Mouse (Mus musculus) embryonic stem cell, embryonic (primary cell): ENCODE data around the gene Snx29.

Source experiments
- CTCF ChIA-PET, 4 experiments: fragments of 300-600 bp in 2 of 4; fragments of 350-600 bp in 2 of 4; sonication (Branson Sonifier 250); formaldehyde crosslinking; loops; one replicate each; lab custom pipeline; 2022; ENCODE audit warnings: inconsistent platforms in 2 of 4; lab: Charles Lee
- POLR2A ChIA-PET, 4 experiments: fragments of 300-600 bp in 2 of 4; fragments of 350-600 bp in 2 of 4; sonication (Branson Sonifier 250); formaldehyde crosslinking; loops; one replicate each; lab custom pipeline; 2022; ENCODE audit warnings: antibody characterized with exemption in 4 of 4, inconsistent platforms in 1 of 4; lab: Charles Lee

Gene Snx29

GRCm38 (mm10) chr16:11561714-11562113, 239.0 kb downstream of the Snx29 start:
- ChIA-PET CTCF (interaction anchor here in 1 of 4 experiments (0.7 kb wide), 1 partner anchor 12 kb away, joined by 4 read pairs; no protein-coding TSS in a partner anchor), POLR2A (interaction anchor here in 1 of 4 experiments (1.1 kb wide), 1 partner anchor 11 kb away, joined by 3 read pairs; no protein-coding TSS in a partner anchor)

- ChIA-PET CTCF (no interaction called here), POLR2A (no interaction called here)
Measured at GRCm38 (mm10) chr16:11563846-11564245, 241.1 kb downstream of the Snx29 start.

- ChIA-PET CTCF (no interaction called here), POLR2A (no interaction called here)
Measured at GRCm38 (mm10) chr16:11565126-11565525, 242.4 kb downstream of the Snx29 start.

GRCm38 (mm10) chr16:11567594-11567993, 244.9 kb downstream of the Snx29 start:
- POLR2A ChIA-PET, result interaction anchor here in 2 of 4 experiments (0.6 to 1.0 kb wide), 3 partner anchors 10 to 1734 kb away, joined by 3 to 9 read pairs (median 3); no protein-coding TSS in a partner anchor
- CTCF ChIA-PET, result interaction anchor here (0.6 to 1.2 kb wide), 4 partner anchors 12 to 745 kb away, joined by 3 to 7 read pairs (median 4); no protein-coding TSS in a partner anchor

DNA sequence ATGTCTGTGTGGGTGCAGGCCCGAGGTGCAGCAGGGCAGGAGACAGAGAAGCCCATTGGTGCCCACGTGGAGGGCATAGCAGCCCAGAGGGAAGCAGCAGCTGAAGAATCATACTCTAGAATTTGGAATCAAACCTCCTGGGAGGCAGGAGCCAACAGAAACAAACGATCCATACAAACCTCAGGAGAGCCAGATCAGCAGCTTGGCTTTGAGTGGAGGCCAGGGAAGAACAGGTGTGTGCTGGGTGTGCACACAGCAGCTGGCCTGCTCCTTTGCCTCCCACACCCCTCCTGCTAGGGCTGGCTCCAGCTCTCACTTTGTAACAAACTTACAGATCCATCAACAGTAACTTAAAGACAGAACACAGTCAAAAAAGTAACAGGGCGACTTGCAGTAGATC, 245.4 kb downstream of the Snx29 start:
- CTCF ChIA-PET, result interaction anchor here in 2 of 4 experiments (0.6 to 1.2 kb wide), 2 partner anchors 11 to 745 kb away, joined by 3 to 5 read pairs; no protein-coding TSS in a partner anchor
- POLR2A ChIA-PET, result interaction anchor here in 1 of 4 experiments (1.0 kb wide), 1 partner anchor 10 kb away, joined by 3 read pairs; no protein-coding TSS in a partner anchor

DNA sequence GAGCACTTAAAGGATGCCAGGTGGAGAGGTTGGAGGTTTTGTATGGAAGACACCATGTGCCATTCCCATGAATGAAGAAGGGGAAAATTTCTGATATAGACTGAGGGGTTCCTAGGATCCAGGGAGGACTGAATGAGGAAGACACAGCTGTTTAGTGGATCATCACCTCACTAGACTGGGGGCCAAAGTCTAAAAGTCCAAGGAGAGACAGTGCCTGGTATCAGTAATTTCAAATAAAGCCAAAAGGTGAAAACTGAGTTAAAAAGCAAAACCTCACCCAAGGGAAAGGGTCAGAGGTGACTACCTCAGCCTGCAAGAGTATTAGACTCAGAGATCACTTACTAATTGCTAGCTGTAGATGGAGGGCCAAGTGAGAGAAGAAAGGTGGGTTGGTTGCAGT, 245.9 kb downstream of the Snx29 start:
- ChIA-PET CTCF (no interaction called here), POLR2A (no interaction called here)

DNA sequence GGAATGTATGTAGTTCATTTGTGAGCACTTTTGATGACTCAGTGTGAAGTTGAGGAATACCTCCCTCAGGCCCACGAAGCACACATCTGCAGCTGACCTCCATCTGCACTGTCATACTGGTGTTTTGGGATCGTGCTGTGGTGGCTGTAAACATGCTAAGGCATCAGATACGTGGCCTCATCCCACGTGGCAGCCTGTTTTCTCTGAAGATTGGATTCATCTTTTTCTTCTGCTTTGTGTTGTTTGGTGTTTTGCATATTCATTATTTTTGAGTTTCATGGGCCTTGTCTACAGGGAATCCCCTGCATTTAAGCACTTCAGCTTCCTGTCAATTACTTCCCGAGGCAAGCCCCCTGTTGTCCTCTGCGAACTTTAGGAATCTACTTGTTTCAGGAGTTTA, 246.4 kb downstream of the Snx29 start:
- ChIA-PET POLR2A (no interaction called here), CTCF (no interaction called here)

- CTCF ChIA-PET, result no interaction called here
- POLR2A ChIA-PET, result no interaction called here
Measured at GRCm38 (mm10) chr16:11570072-11570471, 247.4 kb downstream of the Snx29 start.

DNA sequence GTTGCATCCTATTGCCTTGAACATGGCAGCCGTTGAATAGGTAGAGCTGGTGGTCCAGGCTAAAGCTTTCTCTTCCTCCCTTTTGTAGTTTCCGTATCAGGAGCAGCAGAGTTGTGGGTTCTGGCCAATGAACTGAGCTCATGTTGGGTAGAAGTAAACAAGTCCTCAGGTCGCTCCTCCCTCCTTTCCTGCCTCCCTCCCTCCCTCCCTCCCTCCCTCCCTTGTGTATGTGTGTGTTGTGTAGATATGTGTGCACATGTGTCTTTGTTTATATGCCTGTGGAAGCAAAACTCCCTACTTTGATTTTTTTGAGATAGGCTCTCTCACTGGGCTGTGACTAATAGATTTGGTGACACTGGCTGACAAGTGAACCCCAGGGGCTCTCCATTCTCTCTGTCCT, 251.8 kb downstream of the Snx29 start:
- CTCF ChIA-PET, result interaction anchor here in 1 of 4 experiments (1.4 kb wide), 1 partner anchor 106 kb away, joined by 4 read pairs; no protein-coding TSS in a partner anchor
- POLR2A ChIA-PET, result no interaction called here

GRCm38 (mm10) chr16:11575733-11576132, 253.0 kb downstream of the Snx29 start:
- ChIA-PET POLR2A (interaction anchor here in 1 of 4 experiments (1.7 kb wide), 1 partner anchor 21 kb away, joined by 4 read pairs; no protein-coding TSS in a partner anchor), CTCF (interaction anchor here in 1 of 4 experiments (0.5 kb wide), 1 partner anchor 405 kb away, joined by 5 read pairs; no protein-coding TSS in a partner anchor)

DNA sequence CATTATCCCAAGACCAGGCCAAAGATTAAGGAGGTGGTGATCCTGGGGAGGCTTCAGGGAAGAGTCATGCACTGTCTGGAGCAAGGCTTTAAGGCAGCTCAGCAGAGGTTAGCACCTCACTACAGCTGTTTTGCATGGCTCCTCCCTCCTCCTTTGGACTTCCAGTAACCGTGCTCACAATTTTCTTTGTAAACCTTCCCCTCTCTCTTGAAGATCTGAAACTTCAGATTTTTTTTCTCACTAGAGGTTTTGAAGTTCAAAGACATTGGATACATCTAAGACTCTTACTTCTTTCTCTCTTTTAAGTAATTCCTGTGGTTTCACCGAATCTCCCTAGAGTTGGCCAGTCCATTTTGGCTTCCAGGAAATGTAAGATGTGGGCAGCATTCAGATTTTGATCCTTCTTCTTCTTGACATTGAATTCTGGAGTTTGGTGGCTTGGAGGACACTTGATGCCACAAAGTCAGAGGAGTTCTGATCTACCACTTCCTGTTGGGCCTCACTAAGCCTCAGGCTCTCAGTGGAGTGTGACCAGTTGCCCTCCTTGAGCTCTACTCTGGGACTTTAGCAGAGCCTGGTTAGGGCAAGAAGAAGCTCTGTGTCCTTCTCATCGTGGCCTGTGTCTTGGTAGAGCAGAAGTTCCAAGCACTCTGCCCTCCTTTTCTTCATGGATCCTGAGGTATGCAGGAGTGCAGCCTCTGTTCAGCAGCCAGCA, 255.0 kb downstream of the Snx29 start:
- ChIA-PET CTCF (interaction anchor here in 1 of 4 experiments (1.9 kb wide), 1 partner anchor 109 kb away, joined by 4 read pairs; no protein-coding TSS in a partner anchor), POLR2A (interaction anchor here in 1 of 4 experiments (1.0 to 2.6 kb wide), 4 partner anchors 10 to 20 kb away, joined by 3 to 14 read pairs (median 4); no protein-coding TSS in a partner anchor)

- ChIA-PET POLR2A (interaction anchor here in 2 of 4 experiments (0.5 to 2.6 kb wide), 5 partner anchors 14 to 98 kb away, joined by 3 to 14 read pairs (median 4); no protein-coding TSS in a partner anchor), CTCF (interaction anchor here in 3 of 4 experiments (0.5 to 2.6 kb wide), 12 partner anchors 11 to 268 kb away, joined by 3 to 12 read pairs (median 4); no protein-coding TSS in a partner anchor)
Measured at GRCm38 (mm10) chr16:11579676-11580098, 257.0 kb downstream of the Snx29 start.

DNA sequence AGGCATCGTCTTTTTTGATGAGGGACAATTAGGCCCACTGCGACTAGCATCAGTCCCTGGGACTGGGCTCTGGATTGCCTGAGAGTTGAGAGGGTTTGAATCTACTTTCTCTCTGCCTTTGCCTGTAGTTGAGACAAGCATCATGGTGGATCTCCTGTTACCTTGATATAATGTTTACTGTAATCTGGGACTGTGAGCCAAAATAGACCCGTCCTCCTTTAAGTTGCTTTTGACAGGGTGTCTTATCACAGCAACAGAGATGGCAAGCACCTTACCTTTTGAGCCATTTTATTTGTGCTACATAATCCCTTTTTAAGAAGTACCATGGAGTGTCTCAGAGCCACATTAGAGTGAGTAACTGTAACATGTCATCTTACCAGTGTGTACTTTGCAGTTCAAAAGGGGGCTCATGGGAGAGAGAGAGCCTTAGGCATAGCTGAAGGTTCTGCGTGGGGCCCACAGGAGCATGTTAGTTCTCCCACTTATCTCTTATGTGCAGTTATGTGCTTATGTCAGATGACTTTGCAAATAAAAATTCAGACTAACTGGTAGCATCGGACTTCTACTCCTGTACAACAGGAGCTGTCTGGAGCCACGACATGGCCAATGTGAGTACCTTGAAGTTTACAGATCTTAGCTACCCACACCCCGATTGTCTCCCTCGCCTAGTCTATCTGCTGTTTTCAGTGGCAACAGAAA, 261.4 kb downstream of the Snx29 start:
- POLR2A ChIA-PET, result interaction anchor here in 1 of 4 experiments (1.0 to 1.2 kb wide), 3 partner anchors 9 to 14 kb away, joined by 3 to 4 read pairs (median 4); no protein-coding TSS in a partner anchor
- CTCF ChIA-PET, result interaction anchor here in 1 of 4 experiments (0.6 kb wide), 1 partner anchor 1110 kb away, joined by 5 read pairs; no protein-coding TSS in a partner anchor

GRCm38 (mm10) chr16:11588689-11589088, 266.0 kb downstream of the Snx29 start:
- CTCF ChIA-PET, result interaction anchor here in 1 of 4 experiments (0.6 kb wide), 1 partner anchor 606 kb away, joined by 4 read pairs; no protein-coding TSS in a partner anchor
- POLR2A ChIA-PET, result interaction anchor here in 1 of 4 experiments (3.1 kb wide), 1 partner anchor 9 kb away, joined by 12 read pairs; no protein-coding TSS in a partner anchor

- ChIA-PET POLR2A (interaction anchor here in 2 of 4 experiments (0.5 to 3.1 kb wide), 4 partner anchors 8 to 1656 kb away, joined by 4 to 12 read pairs (median 5); no protein-coding TSS in a partner anchor), CTCF (interaction anchor here in 1 of 4 experiments (0.5 kb wide), 1 partner anchor 269 kb away, joined by 6 read pairs; no protein-coding TSS in a partner anchor)
Measured at GRCm38 (mm10) chr16:11589336-11589735, 266.6 kb downstream of the Snx29 start.

- POLR2A ChIA-PET, result interaction anchor here in 1 of 4 experiments (0.5 to 0.6 kb wide), 4 partner anchors 161 to 1655 kb away, joined by 3 to 6 read pairs (median 4); no protein-coding TSS in a partner anchor
- CTCF ChIA-PET, result interaction anchor here in 2 of 4 experiments (0.5 to 1.3 kb wide), 2 partner anchors 10 to 269 kb away, joined by 3 to 6 read pairs; no protein-coding TSS in a partner anchor
Measured at GRCm38 (mm10) chr16:11589782-11590695, 267.3 kb downstream of the Snx29 start.

DNA sequence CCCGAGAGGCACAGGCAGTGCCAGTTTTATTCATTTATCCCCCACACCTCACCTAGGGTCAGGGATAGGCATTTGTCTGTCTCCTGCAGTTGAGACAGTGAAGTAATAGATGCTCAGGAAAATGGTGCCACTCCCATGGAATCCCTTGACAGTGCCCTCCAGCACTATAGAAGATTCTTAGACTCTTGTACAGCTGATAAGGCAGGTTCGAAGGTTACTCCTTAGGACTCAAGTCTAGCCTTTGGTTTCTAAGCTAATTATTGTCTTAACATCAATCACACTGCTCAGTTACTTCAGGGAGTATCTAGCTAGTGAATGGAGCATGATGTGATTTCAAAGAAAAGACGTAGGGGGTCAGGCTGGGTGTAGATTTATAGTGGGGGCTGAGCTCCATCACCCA, 273.9 kb downstream of the Snx29 start:
- POLR2A ChIA-PET, result interaction anchor here in 2 of 4 experiments (0.5 to 2.7 kb wide), 15 partner anchors 9 to 899 kb away, joined by 3 to 14 read pairs (median 4); no protein-coding TSS in a partner anchor
- CTCF ChIA-PET, result no interaction called here
